Mouse (Mus musculus): Measurements from ENCODE around the gene Spata2. TPM values are rescaled to one million over a fixed set of nuclear protein-coding genes. Genes with fewer than 3 reads are reported as not detected.

The Spata2 gene
- polyA plus RNA-seq, 1 experiment, result 13.6 TPM

- no peak overlapping the region for H3K4me3 ChIP-seq (ENCODE audit: low read depth, low read length)
- no peak overlapping the region for H3K9ac ChIP-seq (ENCODE audit: low read depth, poor library complexity, severe bottlenecking)
- H3K36me3 ChIP-seq (ENCODE audit: control insufficient read depth, insufficient read depth, low read length, poor library complexity, severe bottlenecking), result peaks cover 9% of the 10 kb centered on the region; the same call in 1 of the 2 replicates
- peaks cover 4% of the 10 kb centered on the region for H3K4me1 ChIP-seq (ENCODE audit: control insufficient read depth, insufficient read depth, low read length)
- TF ChIP-seq POLR2A (IDR thresholded peaks at IDR 0.05; ENCODE audit: insufficient read depth, low read length) (no peak), CTCF (IDR thresholded peaks at IDR 0.05; ENCODE audit: low read depth, low read length) (no peak), EP300 (IDR thresholded peaks at IDR 0.05; ENCODE audit: insufficient read depth, low read depth, low read length) (no peak)
- no peak overlapping the region for H3K27ac ChIP-seq (ENCODE audit: insufficient read depth, low read length)
- no peaks in the 10 kb centered on the region for H3K9me3 ChIP-seq (replicated peaks; ENCODE audit: control insufficient read depth, insufficient read depth, low read length, poor library complexity, severe bottlenecking)
- H3K27me3 ChIP-seq (ENCODE audit: control insufficient read depth, insufficient read depth, low read length, poor library complexity, severe bottlenecking), result no peaks in the 10 kb centered on the region
These were observed 45.5 kb downstream of the Spata2 start for GRCm38 (mm10) chr2:167447207-167447606.

DNA sequence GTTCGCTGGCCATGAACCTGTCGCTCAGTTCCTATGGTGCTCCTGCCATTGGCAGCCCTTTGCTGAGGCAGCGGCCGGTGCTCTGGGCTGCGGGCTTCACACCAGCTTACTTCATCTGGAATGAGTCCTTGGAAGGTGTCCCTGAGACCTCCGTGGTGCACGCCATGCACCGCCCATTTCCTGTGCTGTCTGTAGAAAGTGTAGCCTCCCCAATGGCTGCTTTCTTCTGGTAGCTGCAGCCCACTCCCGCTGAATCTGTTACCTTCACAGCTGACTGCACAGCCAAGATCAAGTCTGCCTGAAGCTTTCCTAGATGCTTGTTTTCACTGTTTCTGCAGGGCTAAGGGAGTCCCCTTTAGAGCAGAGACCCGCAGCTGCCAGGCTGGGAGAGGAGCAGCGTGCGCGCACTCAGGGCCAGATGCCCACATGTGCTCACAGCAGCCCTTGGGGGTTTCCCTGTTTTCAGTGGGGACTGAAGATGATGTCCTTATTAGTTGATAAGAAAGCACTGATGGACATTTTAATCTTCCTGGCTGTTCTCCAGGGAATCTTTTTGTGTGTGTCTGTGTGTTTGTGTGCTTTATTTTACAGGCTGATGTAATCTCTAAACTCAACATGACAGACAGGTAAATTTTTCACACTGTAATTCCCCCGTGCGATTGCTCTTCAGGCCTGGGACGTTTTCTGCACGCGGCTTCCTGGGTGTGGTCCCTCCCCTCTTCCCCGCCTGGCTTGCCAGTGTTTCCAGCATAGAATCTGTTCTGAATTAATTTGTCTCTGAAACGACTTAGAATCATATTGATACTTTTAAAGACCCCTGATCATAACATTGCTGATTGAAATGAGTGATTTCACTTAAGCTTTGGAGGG is 46.5 kb downstream of the Spata2 start:
- H3K27ac ChIP-seq (ENCODE audit: insufficient read depth, low read length), result no peak overlapping the region
- H3K27me3 ChIP-seq (ENCODE audit: control insufficient read depth, insufficient read depth, low read length, poor library complexity, severe bottlenecking), result no peaks in the 10 kb centered on the region
- H3K36me3 ChIP-seq (ENCODE audit: control insufficient read depth, insufficient read depth, low read length, poor library complexity, severe bottlenecking), result peaks cover 11% of the 10 kb centered on the region
- no peak overlapping the region for H3K4me3 ChIP-seq (ENCODE audit: low read depth, low read length)
- peaks cover 4% of the 10 kb centered on the region for H3K4me1 ChIP-seq (ENCODE audit: control insufficient read depth, insufficient read depth, low read length)
- no peak for TF ChIP-seq EP300 (IDR thresholded peaks at IDR 0.05; ENCODE audit: insufficient read depth, low read depth, low read length)
- no peak for TF ChIP-seq CTCF (IDR thresholded peaks at IDR 0.05; ENCODE audit: low read depth, low read length)
- no peak for TF ChIP-seq POLR2A (IDR thresholded peaks at IDR 0.05; ENCODE audit: insufficient read depth, low read length)
- no peak overlapping the region for H3K9ac ChIP-seq (ENCODE audit: low read depth, poor library complexity, severe bottlenecking)
- no peaks in the 10 kb centered on the region for H3K9me3 ChIP-seq (replicated peaks; ENCODE audit: control insufficient read depth, insufficient read depth, low read length, poor library complexity, severe bottlenecking)

GRCm38 (mm10) chr2:167443411-167444193 is 49.1 kb downstream of the Spata2 start:
- Histone ChIP-seq H3K36me3 (ENCODE audit: control insufficient read depth, insufficient read depth, low read length, poor library complexity, severe bottlenecking) (peaks cover 15% of the 10 kb centered on the region), H3K27me3 (ENCODE audit: control insufficient read depth, insufficient read depth, low read length, poor library complexity, severe bottlenecking) (no peaks in the 10 kb centered on the region), H3K27ac (ENCODE audit: insufficient read depth, low read length) (peak overlapping the region; percentile 81), H3K9ac (ENCODE audit: low read depth, poor library complexity, severe bottlenecking) (no peak overlapping the region), H3K4me1 (ENCODE audit: control insufficient read depth, insufficient read depth, low read length) (peaks cover 4% of the 10 kb centered on the region), H3K4me3 (ENCODE audit: low read depth, low read length) (no peak overlapping the region), H3K9me3 (replicated peaks; ENCODE audit: control insufficient read depth, insufficient read depth, low read length, poor library complexity, severe bottlenecking) (no peaks in the 10 kb centered on the region)
- TF ChIP-seq EP300 (IDR thresholded peaks at IDR 0.05; ENCODE audit: insufficient read depth, low read depth, low read length), result no peak
- no peak for TF ChIP-seq CTCF (IDR thresholded peaks at IDR 0.05; ENCODE audit: low read depth, low read length)
- no peak for TF ChIP-seq POLR2A (IDR thresholded peaks at IDR 0.05; ENCODE audit: insufficient read depth, low read length)

DNA sequence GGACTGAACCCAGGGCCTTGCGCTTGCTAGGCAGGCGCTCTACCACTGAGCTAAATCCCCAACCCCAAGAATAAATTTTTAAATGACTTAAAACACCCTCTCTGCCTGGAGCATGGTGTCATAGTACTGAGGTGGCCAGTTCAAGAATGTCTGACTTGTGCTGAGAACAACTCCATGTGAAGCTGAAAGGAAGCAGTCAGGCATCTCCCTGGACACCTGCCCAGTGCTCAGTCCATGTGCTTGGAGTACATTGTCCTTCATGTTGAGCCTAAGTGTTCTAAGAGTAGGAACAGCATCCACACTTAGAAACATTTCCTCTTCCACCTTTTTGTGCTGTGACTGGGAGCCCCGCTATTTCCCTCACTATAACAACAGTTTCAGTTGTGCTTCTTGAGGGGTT is 53.3 kb downstream of the Spata2 start:
- Histone ChIP-seq H3K36me3 (ENCODE audit: control insufficient read depth, insufficient read depth, low read length, poor library complexity, severe bottlenecking) (peaks cover 29% of the 10 kb centered on the region), H3K27ac (ENCODE audit: insufficient read depth, low read length) (no peak overlapping the region), H3K27me3 (ENCODE audit: control insufficient read depth, insufficient read depth, low read length, poor library complexity, severe bottlenecking) (no peaks in the 10 kb centered on the region), H3K4me3 (ENCODE audit: low read depth, low read length) (no peak overlapping the region), H3K4me1 (ENCODE audit: control insufficient read depth, insufficient read depth, low read length) (peaks cover 2% of the 10 kb centered on the region), H3K9me3 (replicated peaks; ENCODE audit: control insufficient read depth, insufficient read depth, low read length, poor library complexity, severe bottlenecking) (no peaks in the 10 kb centered on the region), H3K9ac (ENCODE audit: low read depth, poor library complexity, severe bottlenecking) (no peak overlapping the region)
- TF ChIP-seq POLR2A (IDR thresholded peaks at IDR 0.05; ENCODE audit: insufficient read depth, low read length) (no peak), EP300 (IDR thresholded peaks at IDR 0.05; ENCODE audit: insufficient read depth, low read depth, low read length) (no peak), CTCF (IDR thresholded peaks at IDR 0.05; ENCODE audit: low read depth, low read length) (no peak)

- H3K9ac ChIP-seq (ENCODE audit: low read depth, poor library complexity, severe bottlenecking), result no peak overlapping the region
- no peak overlapping the region for H3K27ac ChIP-seq (ENCODE audit: insufficient read depth, low read length)
- TF ChIP-seq POLR2A (IDR thresholded peaks at IDR 0.05; ENCODE audit: insufficient read depth, low read length) (no peak), CTCF (IDR thresholded peaks at IDR 0.05; ENCODE audit: low read depth, low read length) (no peak), EP300 (IDR thresholded peaks at IDR 0.05; ENCODE audit: insufficient read depth, low read depth, low read length) (no peak)
- peaks cover 39% of the 10 kb centered on the region for H3K36me3 ChIP-seq (ENCODE audit: control insufficient read depth, insufficient read depth, low read length, poor library complexity, severe bottlenecking)
- H3K9me3 ChIP-seq (replicated peaks; ENCODE audit: control insufficient read depth, insufficient read depth, low read length, poor library complexity, severe bottlenecking), result no peaks in the 10 kb centered on the region
- no peaks in the 10 kb centered on the region for H3K27me3 ChIP-seq (ENCODE audit: control insufficient read depth, insufficient read depth, low read length, poor library complexity, severe bottlenecking)
- no peaks in the 10 kb centered on the region for H3K4me1 ChIP-seq (ENCODE audit: control insufficient read depth, insufficient read depth, low read length)
- H3K4me3 ChIP-seq (ENCODE audit: low read depth, low read length), result no peak overlapping the region
These were observed 56.3 kb downstream of the Spata2 start for GRCm38 (mm10) chr2:167436371-167436770.
